Mouse (Mus musculus) stomach, postnatal 0 days (tissue): ENCODE measurements around the gene Dnah2. TPM values are rescaled to one million over a fixed set of nuclear protein-coding genes. Genes with fewer than 3 reads are reported as not detected.

Experiments used
- ATAC-seq: fragments of 200-750 bp; cut with Nextera tagmentation; 2 replicates; pipeline ENCODE4 v1.8.0; 2017; ENCODE audit not compliant: low FRiP score, low TSS enrichment
- DNase-seq: peaks from one replicate; pipeline ENCODE4 v3.0.0-alpha.2; 2016; ENCODE audit warnings: low spot score
- H3K27ac ChIP-seq: fragments of 300-500 bp; sonication (generic); replicated peaks from 2 replicates; pipeline ENCODE4 v1.5.1; 2014; ENCODE audit warnings: mild to moderate bottlenecking, control low read depth
- H3K27me3 ChIP-seq: fragments of 300-500 bp; sonication (generic); 2 replicates; pipeline ENCODE4 v1.6.1; 2014; ENCODE audit warnings: low read length; ENCODE audit not compliant: control insufficient read depth, insufficient read depth
- H3K36me3 ChIP-seq: fragments of 300-500 bp; sonication (generic); 2 replicates; pipeline ENCODE4 v1.6.1; 2014; ENCODE audit warnings: low read length, mixed read lengths; ENCODE audit not compliant: control insufficient read depth, insufficient read depth
- H3K4me1 ChIP-seq: fragments of 300-500 bp; sonication (generic); replicated peaks from 2 replicates; pipeline ENCODE4 v1.6.1; 2014; ENCODE audit warnings: antibody characterized with exemption; ENCODE audit not compliant: control insufficient read depth, insufficient read depth
- H3K4me2 ChIP-seq: fragments of 300-500 bp; sonication (generic); replicated peaks from 2 replicates; pipeline ENCODE4 v1.6.1; 2014; ENCODE audit warnings: low read depth, mild to moderate bottlenecking, control low read depth, moderate library complexity
- H3K4me3 ChIP-seq: fragments of 300-500 bp; sonication (generic); 2 replicates; pipeline ENCODE4 v1.5.1; 2014; ENCODE audit warnings: low read depth, low read length, control low read depth
- H3K9ac ChIP-seq: fragments of 300-500 bp; sonication (generic); 2 replicates; pipeline ENCODE4 v1.6.1; 2014; ENCODE audit warnings: mild to moderate bottlenecking, low read length, control low read depth, mixed read lengths
- H3K9me3 ChIP-seq: fragments of 300-500 bp; sonication (generic); 2 replicates; pipeline ENCODE4 v1.6.1; 2016; ENCODE audit warnings: low read length; ENCODE audit not compliant: control insufficient read depth
- CTCF ChIP-seq: IDR thresholded peaks from 2 replicates; pipeline ENCODE4 v1.5.1; 2016; ENCODE audit warnings: antibody characterized with exemption, low read depth, mild to moderate bottlenecking, moderate library complexity
- EP300 ChIP-seq: optimal IDR thresholded peaks from 2 replicates; pipeline ENCODE3; 2016; ENCODE audit warnings: antibody characterized with exemption
- WGBS: fragments of 180-500 bp; shearing (Covaris S2); extraction: QIAGEN DNeasy Blood & Tissue Kit; methylation state at CpG from one replicate; pipeline ENCODE4 v1.1.7; 2014; 5-methylcytosine and 5-hydroxymethylcytosine counted together
- polyA plus RNA-seq: library from polyadenylated mRNA; unstranded; fragments of >200 nt; fragmentation: Nextera tagmentation; extraction: Ambion mirVana; gene quantifications from 2 replicates; pipeline ENCODE4 v1.2.1, GENCODE M21; 2015

Gene Dnah2
- polyA plus RNA-seq, 1 experiment from 2014 or later, result 0.39 TPM

DNA sequence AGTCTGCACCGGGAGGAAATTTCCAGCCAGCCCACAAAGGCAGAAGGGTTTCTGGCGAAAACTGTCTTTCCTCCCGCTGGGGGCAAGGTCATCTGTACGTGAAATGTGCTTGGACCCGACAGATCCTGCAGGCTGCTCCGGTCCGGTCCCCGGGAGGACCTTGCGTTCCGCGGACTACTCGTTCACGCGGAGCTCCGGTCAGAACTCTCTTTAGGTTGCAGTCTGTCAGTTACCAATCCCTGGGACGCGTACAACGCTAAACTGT is 138.9 kb downstream of the Dnah2 start:
- under 1% methylated on average over 18 of the region's 18 CpGs for WGBS
- no peak for ATAC-seq

DNA sequence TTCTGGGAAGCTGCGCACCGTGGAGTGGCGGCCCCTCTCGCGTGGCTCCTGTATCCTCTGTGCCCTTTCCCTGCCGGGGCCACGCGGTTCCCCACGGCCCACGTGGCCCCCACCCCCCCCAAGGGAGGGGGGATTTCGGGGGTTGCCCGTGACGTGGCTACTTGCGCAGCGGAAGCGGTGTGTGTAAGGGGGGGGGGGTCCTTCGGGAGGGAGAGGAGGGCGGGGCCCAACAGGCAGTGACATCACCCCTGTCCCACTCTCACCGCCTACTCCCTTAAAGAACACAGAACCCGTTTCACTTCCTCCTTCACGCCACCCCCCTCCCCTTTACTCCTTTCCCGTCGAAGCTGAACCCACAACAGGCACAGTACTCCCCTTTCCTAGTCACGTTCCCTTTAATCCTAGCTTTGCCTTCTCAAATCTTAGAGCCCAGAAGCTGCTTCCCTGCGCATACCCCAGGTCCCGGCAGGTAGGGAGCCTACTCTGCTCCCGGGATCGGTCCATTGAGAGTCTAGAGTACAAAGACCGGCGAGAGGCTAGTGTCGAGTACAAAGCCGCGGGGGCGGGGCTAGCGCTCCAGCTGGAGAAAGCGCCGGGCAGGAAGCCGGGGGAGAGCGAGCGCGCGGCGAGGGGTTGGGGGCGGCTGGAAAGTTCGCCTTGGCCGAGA is 139.4 kb downstream of the Dnah2 start:
- TF ChIP-seq EP300, result no peak
- no peak for TF ChIP-seq CTCF
- Histone ChIP-seq H3K9me3 (no peaks in the 10 kb centered on the region), H3K9ac (peak overlapping the region; percentile 84), H3K4me1 (peaks cover 20% of the 10 kb centered on the region), H3K36me3 (peaks cover 27% of the 10 kb centered on the region), H3K4me2 (peak overlapping the region; percentile 95), H3K27ac (peak overlapping the region; percentile 99), H3K4me3 (peak overlapping the region; percentile 73), H3K27me3 (no peaks in the 10 kb centered on the region)
- DNase-seq, result peak; percentile 92
- peak; percentile 61 for ATAC-seq
- WGBS, result under 1% methylated on average over 43 of the region's 46 CpGs

More for the DNA sequence above, 138.9 kb downstream of the Dnah2 start:
- no peak for DNase-seq
- TF ChIP-seq CTCF (no peak), EP300 (no peak)
- Histone ChIP-seq H3K27me3 (no peaks in the 10 kb centered on the region), H3K36me3 (peaks cover 25% of the 10 kb centered on the region), H3K9ac (peak overlapping the region; percentile 84), H3K9me3 (no peaks in the 10 kb centered on the region), H3K27ac (peak overlapping the region; percentile 99), H3K4me1 (peaks cover 21% of the 10 kb centered on the region), H3K4me3 (peak overlapping the region; percentile 73), H3K4me2 (peak overlapping the region; percentile 95)

DNA sequence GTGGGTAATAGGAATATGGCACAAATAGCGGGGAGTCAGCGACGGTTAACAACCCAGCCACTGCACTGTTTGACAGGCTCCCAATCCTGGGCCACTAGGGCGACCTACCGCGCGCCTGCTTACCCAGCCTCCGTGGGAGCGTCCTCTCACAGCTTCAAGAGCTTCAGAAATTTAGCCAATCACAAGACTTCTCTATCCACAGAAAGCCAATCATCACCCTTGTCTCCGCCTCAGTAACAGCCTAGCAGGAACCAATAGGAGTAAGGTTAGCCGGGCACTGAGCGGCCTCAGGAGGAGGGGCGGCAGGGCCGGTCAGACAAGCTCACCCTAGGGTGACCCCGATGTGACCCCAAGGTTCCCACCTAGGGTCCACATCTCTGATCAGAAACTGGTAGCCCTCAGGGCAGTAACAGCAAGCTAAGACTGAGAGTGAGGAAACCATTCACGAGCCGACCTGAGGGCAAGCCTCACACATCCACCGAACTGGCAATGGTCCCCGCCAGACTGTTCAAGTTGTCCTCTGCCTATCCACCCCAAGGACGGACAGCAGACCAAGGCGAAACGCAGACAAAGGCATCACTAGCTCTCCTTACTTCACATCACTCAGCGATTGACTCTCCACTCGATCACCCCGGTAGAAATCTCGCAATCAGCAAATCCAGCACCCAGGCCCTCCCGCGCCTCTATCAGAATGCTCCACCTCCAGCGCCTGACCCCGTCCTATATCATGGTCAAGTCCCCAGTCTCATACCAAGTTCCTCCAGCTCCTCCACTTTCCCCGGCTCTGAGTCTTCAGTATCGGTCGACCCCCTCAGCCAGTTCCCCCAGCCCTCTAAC is 140.2 kb downstream of the Dnah2 start:
- TF ChIP-seq CTCF, result peak; percentile 23; the same call in 1 of the 2 replicates
- no peak for TF ChIP-seq EP300
- H3K27ac ChIP-seq, result peak overlapping the region; percentile 99
- no peaks in the 10 kb centered on the region for H3K27me3 ChIP-seq
- DNase-seq (peak; percentile 84), ATAC-seq (peak; percentile 70)
- H3K4me1 ChIP-seq, result peaks cover 15% of the 10 kb centered on the region
- H3K9ac ChIP-seq, result peak overlapping the region; percentile 84
- peak overlapping the region; percentile 95 for H3K4me2 ChIP-seq
- peaks cover 35% of the 10 kb centered on the region for H3K36me3 ChIP-seq
- no peaks in the 10 kb centered on the region for H3K9me3 ChIP-seq
- H3K4me3 ChIP-seq, result peak overlapping the region; percentile 73
- WGBS, result under 1% methylated on average over 33 of the region's 33 CpGs

DNA sequence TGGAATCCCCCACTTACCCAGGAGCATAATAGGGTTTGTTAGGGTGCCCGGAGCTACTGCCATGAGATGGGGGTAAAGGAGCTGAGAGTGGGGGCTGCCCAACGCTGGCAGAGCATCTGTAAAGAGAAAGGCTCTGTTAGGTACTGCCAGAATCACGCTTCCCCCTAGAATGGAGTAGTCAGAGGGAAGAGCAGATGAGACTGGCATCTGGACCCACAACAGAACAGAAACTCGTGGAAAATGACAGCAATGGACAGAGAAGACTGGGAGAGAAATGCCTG is 141.2 kb downstream of the Dnah2 start:
- Histone ChIP-seq H3K9ac (no peak overlapping the region), H3K4me1 (peaks cover 11% of the 10 kb centered on the region), H3K4me2 (no peak overlapping the region), H3K27ac (no peak overlapping the region), H3K36me3 (peaks cover 40% of the 10 kb centered on the region), H3K9me3 (no peaks in the 10 kb centered on the region), H3K27me3 (no peaks in the 10 kb centered on the region), H3K4me3 (no peak overlapping the region)
- ATAC-seq, result no peak
- WGBS, result 82% methylated on average over 4 of the region's 4 CpGs
- no peak for DNase-seq
- TF ChIP-seq EP300, result no peak
- no peak for TF ChIP-seq CTCF

DNA sequence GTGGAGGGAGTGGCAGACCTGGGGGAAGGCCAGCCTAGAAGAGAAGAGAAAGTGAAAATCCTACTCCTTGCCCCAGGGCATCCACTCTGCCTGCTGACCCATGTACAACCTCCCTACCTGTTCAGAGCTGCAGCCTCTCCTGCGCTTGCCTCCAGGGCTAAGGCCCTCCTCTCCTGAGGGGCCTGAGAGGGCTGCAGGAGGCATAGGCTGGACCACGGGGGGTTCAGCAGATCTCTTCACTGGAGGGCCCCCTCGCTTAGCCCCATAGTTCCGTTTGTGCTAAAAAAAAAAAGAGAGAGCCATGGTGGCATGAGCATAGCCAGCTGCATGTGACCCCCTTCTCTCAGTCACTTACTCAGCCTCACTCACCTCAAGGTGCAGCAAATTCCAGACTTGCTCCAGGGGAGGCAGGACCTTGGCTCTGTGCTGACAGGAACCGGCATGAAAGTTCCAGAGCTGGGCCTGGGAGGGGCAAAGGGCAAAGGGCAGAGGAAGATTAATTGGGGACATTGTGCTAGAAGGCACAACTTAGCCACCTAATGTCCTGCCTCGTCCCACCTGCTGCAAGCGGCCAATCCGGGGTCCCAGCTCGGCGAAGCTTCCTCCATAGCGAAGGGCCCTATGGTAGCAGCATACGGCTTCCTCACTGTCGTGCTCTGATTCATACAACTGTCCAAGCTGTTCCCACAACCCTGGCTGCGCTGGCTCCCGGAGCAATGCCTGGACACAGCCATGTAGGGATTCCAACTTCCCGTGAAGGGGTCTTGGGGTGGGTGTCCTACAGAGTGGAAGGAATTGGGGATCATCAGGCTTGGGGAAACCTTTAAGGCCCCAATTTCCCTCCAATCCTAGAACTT is 141.8 kb downstream of the Dnah2 start:
- Histone ChIP-seq H3K4me1 (peaks cover 8% of the 10 kb centered on the region), H3K9me3 (no peaks in the 10 kb centered on the region), H3K9ac (no peak overlapping the region), H3K4me2 (no peak overlapping the region), H3K27me3 (no peaks in the 10 kb centered on the region), H3K36me3 (peaks cover 40% of the 10 kb centered on the region), H3K27ac (no peak overlapping the region), H3K4me3 (no peak overlapping the region)
- DNase-seq (no peak), ATAC-seq (no peak)
- TF ChIP-seq EP300, result no peak
- TF ChIP-seq CTCF, result no peak
- WGBS, result 88% methylated on average over 16 of the region's 16 CpGs
